Mouse (Mus musculus): ENCODE results near the gene Esp15. TPM values are rescaled to one million over a fixed set of nuclear protein-coding genes. Genes with fewer than 3 reads are reported as not detected.
"Not testable (repeated sequence)": the region's sequence is repeated elsewhere in the genome, so short reads cannot be mapped to it uniquely, and the experiment has no call there.

Gene Esp15
- polyA plus RNA-seq (2016; fragmentation: Nextera tagmentation; extraction: Ambion mirVana) = not detected in 2 replicates

DNA sequence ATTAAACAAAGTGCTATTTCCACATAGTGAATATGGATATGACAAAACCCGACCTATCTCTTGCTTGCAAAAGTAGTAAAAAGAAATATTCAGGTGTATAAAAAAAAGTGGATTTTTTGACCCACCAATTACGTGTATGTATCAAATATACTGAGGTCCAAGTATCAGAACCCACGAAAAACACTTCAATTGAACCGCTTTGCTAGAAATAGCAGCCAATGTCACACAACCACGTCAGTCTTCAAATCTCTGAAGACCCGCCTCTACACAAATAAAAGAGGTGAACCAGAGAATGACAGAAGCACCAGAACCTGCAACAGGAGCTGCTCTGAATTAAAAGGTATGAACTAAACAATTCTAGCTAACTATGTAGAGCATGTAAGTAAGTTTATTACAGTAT is at the start of gene Esp15:
TSS of gene Esp15 (plus strand) at position 301 of the 400 bp plus-strand sequence.
- not testable (repeated sequence) for H3K9me3 ChIP-seq; H3K36me3 ChIP-seq; DNase-seq (ENCODE audit: low spot score); H3K27me3 ChIP-seq (ENCODE audit: insufficient read depth, poor library complexity, severe bottlenecking); H3K4me1 ChIP-seq (replicated peaks); H3K4me3 ChIP-seq; H3K27ac ChIP-seq
- 74% methylated on average over 6 of the region's 6 CpGs for WGBS

DNA sequence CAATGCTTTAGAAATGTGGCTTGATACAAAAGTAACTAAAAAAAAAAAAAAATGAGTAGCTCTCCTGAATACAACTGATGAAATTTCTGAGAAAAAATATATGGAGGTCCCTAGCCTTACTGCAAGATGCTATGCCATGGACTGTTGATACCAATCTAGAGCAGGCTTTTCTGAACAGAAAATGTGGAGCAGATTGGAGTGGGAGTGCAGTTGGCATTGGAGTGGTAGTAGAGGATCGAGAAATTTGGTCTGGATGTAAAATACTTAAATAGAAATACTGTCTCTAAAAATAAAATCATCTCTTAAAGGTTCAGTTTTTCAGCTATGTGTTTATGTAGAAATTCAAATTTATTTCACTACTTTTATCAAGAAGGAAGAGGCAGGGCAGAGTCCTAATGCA is 49.2 kb upstream of the Esp15 start:
- Histone ChIP-seq H3K4me3 (no peak overlapping the region), H3K36me3 (no peaks in the 10 kb centered on the region), H3K9me3 (peaks cover 17% of the 10 kb centered on the region), H3K27ac (no peak overlapping the region), H3K4me1 (replicated peaks) (no peaks in the 10 kb centered on the region), H3K27me3 (ENCODE audit: insufficient read depth, poor library complexity, severe bottlenecking) (no peaks in the 10 kb centered on the region)
- no peak for DNase-seq (ENCODE audit: low spot score)
- WGBS = 63% methylated on average over 1 of the region's 1 CpGs

Other genes with a start within 250 kb of the Esp15 start
- gene Esp18, start 234.6 kb upstream of the Esp15 start, polyA plus RNA-seq (2016; fragmentation: Nextera tagmentation; extraction: Ambion mirVana) = not detected in 2 replicates
- gene Esp16, start 104.8 kb upstream of the Esp15 start, polyA plus RNA-seq (2016; fragmentation: Nextera tagmentation; extraction: Ambion mirVana) = not detected in 2 replicates

Data from hindbrain, embryonic 10.5 days (tissue).